Mouse (Mus musculus): Measurements from ENCODE around the gene Dpf2. TPM values are rescaled to one million over a fixed set of nuclear protein-coding genes. Genes with fewer than 3 reads are reported as not detected.

Gene Dpf2
- polyA plus RNA-seq, 1 experiment: 136 TPM

DNA sequence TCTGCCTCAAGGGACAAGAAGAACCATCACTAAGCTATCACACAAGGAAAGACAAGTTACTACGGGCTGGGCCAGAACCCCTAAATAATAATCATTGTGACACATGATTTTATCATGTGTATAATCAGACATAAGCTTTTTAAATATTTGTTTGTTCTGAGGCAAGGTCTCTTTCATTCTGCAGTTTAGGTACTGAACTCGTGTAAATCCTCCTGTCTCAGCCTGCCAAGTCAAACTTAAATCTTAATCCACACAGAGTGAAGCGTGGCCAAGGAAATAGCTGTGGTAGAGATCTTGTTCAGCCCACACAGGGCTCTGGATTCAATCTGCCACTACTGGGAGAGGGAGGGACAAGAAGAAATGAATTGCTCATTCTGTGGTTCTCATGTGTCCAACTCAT lies 5.5 kb downstream of the Dpf2 start:
- TF ChIP-seq CTCF (IDR thresholded peaks at IDR 0.05; ENCODE audit: borderline replicate concordance, insufficient read depth, low read depth, low read length) (no peak), POLR2A (IDR thresholded peaks at IDR 0.05; ENCODE audit: borderline replicate concordance, insufficient read depth, low read length) (no peak)
- no peak overlapping the region for H3K4me3 ChIP-seq (replicated peaks; ENCODE audit: insufficient read depth, low read depth, low read length)
- H3K4me1 ChIP-seq (ENCODE audit: control insufficient read depth, insufficient read depth, low read length): peaks cover 10% of the 10 kb centered on the region
- no peaks in the 10 kb centered on the region for H3K27me3 ChIP-seq (ENCODE audit: control insufficient read depth, insufficient read depth, low read length)
- no peak overlapping the region for H3K27ac ChIP-seq (ENCODE audit: insufficient read depth, low read length)
- no peak for DNase-seq
- WGBS: 72% methylated on average over 3 of the region's 3 CpGs

DNA sequence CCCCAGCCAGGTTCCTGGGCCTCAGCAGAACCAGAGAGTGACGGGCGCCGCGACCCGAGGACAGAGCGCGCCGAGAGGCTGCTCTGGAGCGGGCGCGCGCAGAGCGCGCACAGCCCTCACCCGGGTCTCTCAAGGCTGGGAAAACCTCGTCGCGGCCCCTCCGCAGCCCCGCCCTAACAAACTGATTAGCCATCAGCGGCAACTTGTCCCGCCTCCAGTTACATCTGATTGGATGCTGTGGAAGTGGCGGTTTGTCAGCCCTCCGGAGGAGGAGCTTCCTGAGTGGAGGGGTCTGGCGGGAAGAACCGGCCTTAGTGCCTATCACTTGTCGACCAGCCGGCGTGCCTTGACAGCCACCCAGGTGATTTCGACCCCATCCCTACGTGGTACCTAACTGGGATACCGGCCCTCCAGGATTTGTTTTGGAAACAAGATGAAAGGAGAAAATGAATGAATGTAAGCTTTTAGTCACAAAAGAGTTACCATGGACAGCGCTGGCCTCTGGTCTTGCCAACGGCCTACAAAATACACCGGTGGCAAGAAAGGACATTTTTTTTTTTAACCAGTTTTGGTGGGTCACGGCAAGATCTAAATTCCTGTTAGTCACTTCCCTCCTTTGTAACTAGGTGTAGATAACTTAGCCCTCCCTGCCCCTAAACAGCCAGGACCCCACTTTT lies 18.7 kb downstream of the Dpf2 start, which contains the start of gene Tigd3:
TSS of gene Tigd3 (minus strand) at position 148 of the 677 bp plus-strand sequence.
- H3K27me3 ChIP-seq (ENCODE audit: control insufficient read depth, insufficient read depth, low read length): no peaks in the 10 kb centered on the region
- TF ChIP-seq CTCF (IDR thresholded peaks at IDR 0.05; ENCODE audit: borderline replicate concordance, insufficient read depth, low read depth, low read length): no peak
- peak; percentile 74 for TF ChIP-seq POLR2A (IDR thresholded peaks at IDR 0.05; ENCODE audit: borderline replicate concordance, insufficient read depth, low read length)
- peak within 1 kb of the TSS; percentile 66 for H3K4me3 ChIP-seq (replicated peaks; ENCODE audit: insufficient read depth, low read depth, low read length)
- H3K4me1 ChIP-seq (ENCODE audit: control insufficient read depth, insufficient read depth, low read length): peaks cover 3% of the 10 kb centered on the region; the same call in 1 of the 2 replicates
- H3K27ac ChIP-seq (ENCODE audit: insufficient read depth, low read length): 0 out of 2 replicates have a peak within 1 kb of the TSS, but pooled peaks have one; percentile 6
- DNase-seq: peak; percentile 97
- 2% methylated on average over 36 of the region's 36 CpGs for WGBS

DNA sequence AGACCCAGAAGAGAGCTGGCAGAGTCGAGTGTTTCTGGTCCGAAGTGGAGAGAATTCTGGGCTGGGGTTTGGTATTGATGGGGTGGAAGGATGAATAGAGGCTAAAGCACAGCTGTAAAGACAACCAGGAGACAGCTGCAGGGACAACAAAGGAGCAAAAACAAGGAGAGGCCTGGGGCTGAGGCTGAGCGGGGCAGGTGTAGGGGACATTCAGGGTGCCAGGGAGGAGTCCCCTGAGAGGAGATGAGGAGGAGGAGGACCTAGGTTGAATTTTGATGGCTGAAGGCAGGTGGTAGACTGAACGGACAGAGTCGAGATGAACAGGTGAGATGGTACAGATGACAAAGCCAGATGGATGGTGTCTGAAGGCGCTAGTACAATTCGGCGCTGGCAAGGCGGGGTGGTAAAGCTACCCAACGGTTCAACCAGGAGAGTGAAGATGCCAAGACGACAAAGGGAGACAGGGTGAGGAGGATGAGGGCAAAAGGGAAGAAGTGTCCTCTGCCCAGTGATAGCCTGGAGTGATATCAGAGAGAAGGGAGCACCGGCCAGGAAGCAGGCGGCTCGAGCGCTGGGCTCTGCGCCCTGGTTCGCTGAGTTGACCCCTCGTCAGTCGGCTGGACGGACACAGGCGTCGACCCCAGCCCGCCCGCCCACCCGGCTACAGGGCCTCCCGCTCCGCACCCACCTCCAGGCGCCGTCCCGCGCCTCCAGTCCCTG lies 19.4 kb downstream of the Dpf2 start:
- Histone ChIP-seq H3K4me1 (ENCODE audit: control insufficient read depth, insufficient read depth, low read length) (peaks cover 3% of the 10 kb centered on the region; the same call in 1 of the 2 replicates), H3K27me3 (ENCODE audit: control insufficient read depth, insufficient read depth, low read length) (no peaks in the 10 kb centered on the region), H3K4me3 (replicated peaks; ENCODE audit: insufficient read depth, low read depth, low read length) (peak overlapping the region; percentile 66), H3K27ac (ENCODE audit: insufficient read depth, low read length) (0 out of 2 replicates have a peak overlapping the region, but pooled peaks have one; percentile 6)
- WGBS: 4% methylated on average over 31 of the region's 31 CpGs
- peak in 1 of 2 experiments; percentile 38 for DNase-seq
- TF ChIP-seq CTCF (IDR thresholded peaks at IDR 0.05; ENCODE audit: borderline replicate concordance, insufficient read depth, low read depth, low read length): no peak
- no peak for TF ChIP-seq POLR2A (IDR thresholded peaks at IDR 0.05; ENCODE audit: borderline replicate concordance, insufficient read depth, low read length)

DNA sequence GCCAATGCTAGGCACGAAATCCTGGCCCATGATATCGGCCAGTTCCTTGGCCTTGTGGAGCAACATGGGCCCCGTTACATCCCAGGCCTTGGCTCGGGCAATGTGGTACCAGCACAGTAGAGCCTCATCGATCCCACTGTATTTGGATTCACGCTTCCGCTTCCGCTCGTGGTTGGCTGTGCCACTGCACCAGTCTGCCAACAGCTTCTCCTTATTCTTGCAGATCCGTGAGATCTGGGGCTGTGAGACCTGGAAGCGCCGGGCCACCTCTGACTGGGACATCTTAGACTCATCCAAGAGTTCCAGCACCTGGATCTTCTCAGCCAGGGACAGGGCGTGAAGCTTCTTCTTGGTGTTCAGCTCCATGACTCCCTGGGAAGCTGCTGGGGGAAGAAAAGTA lies 20.1 kb downstream of the Dpf2 start:
- Histone ChIP-seq H3K4me3 (replicated peaks; ENCODE audit: insufficient read depth, low read depth, low read length) (no peak overlapping the region), H3K27me3 (ENCODE audit: control insufficient read depth, insufficient read depth, low read length) (no peaks in the 10 kb centered on the region), H3K27ac (ENCODE audit: insufficient read depth, low read length) (no peak overlapping the region), H3K4me1 (ENCODE audit: control insufficient read depth, insufficient read depth, low read length) (peaks cover 3% of the 10 kb centered on the region; the same call in 1 of the 2 replicates)
- 63% methylated on average over 13 of the region's 13 CpGs for WGBS
- no peak for DNase-seq
- TF ChIP-seq POLR2A (IDR thresholded peaks at IDR 0.05; ENCODE audit: borderline replicate concordance, insufficient read depth, low read length) (no peak), CTCF (IDR thresholded peaks at IDR 0.05; ENCODE audit: borderline replicate concordance, insufficient read depth, low read depth, low read length) (no peak)

DNA sequence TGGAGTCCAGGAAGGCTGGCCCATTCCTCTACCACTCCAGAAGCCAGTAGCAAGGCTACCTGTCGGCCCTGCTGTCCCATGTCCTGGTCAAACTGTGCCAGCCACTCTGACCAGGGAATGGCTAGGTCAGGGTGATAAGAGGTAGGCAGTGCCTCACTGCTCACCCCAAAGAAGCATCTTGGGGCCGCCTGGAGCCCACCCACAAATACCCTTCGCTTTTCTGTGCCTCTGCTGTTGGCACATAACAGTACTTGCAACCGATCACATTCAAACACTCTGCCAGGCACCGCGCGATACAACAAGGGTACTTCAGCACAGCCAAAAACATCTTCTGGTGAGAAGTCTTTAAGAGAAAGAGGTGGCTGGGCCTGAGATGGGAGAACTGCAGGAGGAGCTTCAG lies 20.5 kb downstream of the Dpf2 start:
- peaks cover 3% of the 10 kb centered on the region; the same call in 1 of the 2 replicates for H3K4me1 ChIP-seq (ENCODE audit: control insufficient read depth, insufficient read depth, low read length)
- DNase-seq: no peak
- TF ChIP-seq CTCF (IDR thresholded peaks at IDR 0.05; ENCODE audit: borderline replicate concordance, insufficient read depth, low read depth, low read length) (no peak), POLR2A (IDR thresholded peaks at IDR 0.05; ENCODE audit: borderline replicate concordance, insufficient read depth, low read length) (no peak)
- no peaks in the 10 kb centered on the region for H3K27me3 ChIP-seq (ENCODE audit: control insufficient read depth, insufficient read depth, low read length)
- 83% methylated on average over 7 of the region's 7 CpGs for WGBS
- H3K27ac ChIP-seq (ENCODE audit: insufficient read depth, low read length): no peak overlapping the region
- no peak overlapping the region for H3K4me3 ChIP-seq (replicated peaks; ENCODE audit: insufficient read depth, low read depth, low read length)

DNA sequence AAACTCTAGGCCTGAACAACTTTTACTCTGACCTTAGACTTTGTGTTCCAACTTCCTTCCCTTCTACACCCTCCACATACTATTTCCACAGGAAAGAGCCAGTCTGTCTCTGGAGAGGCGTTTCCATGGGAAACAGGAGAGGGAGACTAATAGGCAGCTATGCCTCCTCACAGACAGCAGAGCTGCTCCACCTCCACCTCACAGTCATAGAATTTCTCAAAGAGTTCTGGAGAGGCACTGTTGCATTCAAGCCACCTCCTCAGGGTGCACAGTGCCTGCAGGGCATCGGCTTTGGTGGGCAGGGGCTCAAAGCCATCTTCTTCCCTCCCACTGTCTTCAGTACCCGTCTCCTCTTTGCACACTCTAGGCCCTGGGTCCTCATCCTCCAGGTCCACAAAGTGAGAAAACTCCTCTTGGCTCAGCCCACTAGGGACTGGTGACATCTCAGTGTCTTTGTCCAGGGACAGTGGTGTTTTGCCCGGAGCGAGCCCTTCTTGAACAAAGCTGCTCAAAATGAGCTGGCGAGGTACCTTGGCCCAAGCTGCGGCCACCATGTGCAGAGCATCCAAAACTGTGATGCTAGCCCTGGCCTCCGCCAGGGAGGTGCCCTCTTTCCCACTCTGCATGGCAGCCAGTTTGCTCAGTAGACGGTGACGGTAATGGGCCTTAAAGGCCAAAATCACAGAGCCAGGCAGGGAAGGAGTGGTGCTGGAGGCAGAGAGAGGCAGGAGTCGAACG lies 21.1 kb downstream of the Dpf2 start:
- Histone ChIP-seq H3K4me1 (ENCODE audit: control insufficient read depth, insufficient read depth, low read length) (peaks cover 3% of the 10 kb centered on the region; the same call in 1 of the 2 replicates), H3K4me3 (replicated peaks; ENCODE audit: insufficient read depth, low read depth, low read length) (no peak overlapping the region), H3K27me3 (ENCODE audit: control insufficient read depth, insufficient read depth, low read length) (no peaks in the 10 kb centered on the region), H3K27ac (ENCODE audit: insufficient read depth, low read length) (no peak overlapping the region)
- no peak for DNase-seq
- 67% methylated on average over 12 of the region's 12 CpGs for WGBS
- TF ChIP-seq CTCF (IDR thresholded peaks at IDR 0.05; ENCODE audit: borderline replicate concordance, insufficient read depth, low read depth, low read length): no peak
- no peak for TF ChIP-seq POLR2A (IDR thresholded peaks at IDR 0.05; ENCODE audit: borderline replicate concordance, insufficient read depth, low read length)

DNA sequence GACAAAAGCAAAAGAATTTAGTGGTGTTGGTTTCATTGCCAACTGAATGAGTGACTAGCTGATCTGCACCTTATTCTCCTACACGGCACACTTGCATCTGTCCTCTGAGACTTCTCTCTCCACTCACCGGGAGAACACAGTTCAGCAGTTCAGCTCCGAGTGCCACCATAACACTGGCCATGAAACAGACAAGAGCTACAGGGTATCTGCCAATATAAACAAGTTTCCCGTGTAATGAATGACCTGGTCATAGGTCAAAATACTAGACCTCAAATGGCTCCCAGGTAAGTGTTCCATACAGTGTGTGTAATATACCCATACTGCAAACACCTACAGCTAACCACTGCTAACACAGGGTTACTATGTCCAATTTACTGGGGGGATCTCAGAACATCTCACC lies 23.6 kb downstream of the Dpf2 start:
- no peak overlapping the region for H3K4me3 ChIP-seq (replicated peaks; ENCODE audit: insufficient read depth, low read depth, low read length)
- DNase-seq: no peak
- TF ChIP-seq CTCF (IDR thresholded peaks at IDR 0.05; ENCODE audit: borderline replicate concordance, insufficient read depth, low read depth, low read length): no peak
- no peak overlapping the region for H3K27ac ChIP-seq (ENCODE audit: insufficient read depth, low read length)
- WGBS: 67% methylated on average over 4 of the region's 4 CpGs
- peaks cover 3% of the 10 kb centered on the region; the same call in 1 of the 2 replicates for H3K4me1 ChIP-seq (ENCODE audit: control insufficient read depth, insufficient read depth, low read length)
- no peaks in the 10 kb centered on the region for H3K27me3 ChIP-seq (ENCODE audit: control insufficient read depth, insufficient read depth, low read length)
